Mouse (Mus musculus) kidney, adult 10 weeks (tissue): ENCODE results near the gene Yme1l1. TPM values are rescaled to one million over a fixed set of nuclear protein-coding genes. Genes with fewer than 3 reads are reported as not detected.

Source experiments
- polyA plus RNA-seq: library from polyadenylated mRNA; stranded (reverse); fragments of 350-450 nt; fragmentation: Illumina TruSeq; extraction: RNeasy Lipid Tissue Mini Kit (QIAGEN cat#74804); gene quantifications from one replicate; pipeline ENCODE4 v1.2.3, GENCODE M21; 2014; ENCODE audit warnings: low read depth, low replicate concordance

Gene Yme1l1
- polyA plus RNA-seq = 215 TPM

DNA sequence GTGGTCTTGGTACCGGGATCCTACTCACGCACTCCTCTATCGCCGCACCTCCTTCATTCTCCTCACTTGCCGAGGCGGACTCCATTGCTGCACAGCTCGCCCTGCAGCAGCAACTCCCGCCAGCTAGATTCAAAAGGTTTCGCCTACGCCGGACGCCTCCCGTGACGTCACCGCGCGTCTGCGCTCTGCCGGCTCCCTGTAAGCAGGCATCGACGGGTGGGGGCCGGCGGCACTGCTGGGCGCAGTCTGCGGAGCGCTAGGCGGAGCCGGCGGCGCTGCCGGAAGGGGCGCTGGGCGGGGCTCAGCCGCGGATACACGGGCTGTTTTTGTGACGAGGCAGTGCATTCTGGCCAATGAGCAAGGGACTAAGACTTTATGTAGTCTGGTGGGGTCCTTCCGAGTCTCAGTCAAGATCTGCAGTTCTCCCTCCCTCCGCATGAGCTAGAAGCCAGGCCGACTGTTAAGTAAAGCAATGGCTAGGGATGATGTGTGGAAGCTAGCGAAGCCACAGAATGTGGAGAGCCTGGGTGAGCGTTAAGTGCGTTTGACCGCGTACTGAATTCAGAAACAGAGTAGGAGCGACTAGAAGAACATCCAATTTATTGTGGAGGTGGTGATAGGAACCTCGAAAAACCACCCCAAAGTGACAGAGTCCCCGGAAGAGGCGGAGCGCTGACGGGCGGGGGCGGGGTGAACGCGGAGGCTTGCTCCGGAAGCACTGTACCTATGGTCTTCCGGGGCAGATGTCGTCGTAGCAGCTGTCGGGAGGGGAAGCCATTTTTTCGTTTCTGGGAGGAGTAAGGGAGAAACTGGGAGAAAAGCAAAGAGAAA lies at the start of gene Yme1l1, which contains the start of gene Mastl:
Yme1l1 (plus strand) TSS at position 593 of the 831 bp plus-strand sequence.
Mastl (minus strand) TSS at position 248 of the 831 bp plus-strand sequence.

GRCm38 (mm10) chr2:23207070-23207526 lies 50.9 kb downstream of the Yme1l1 start, which contains the start of gene 4931423N10Rik:
Gene 4931423N10Rik, plus strand, starts transcription at chr2:23207476.

Other genes starting within 250 kb of the Yme1l1 start
- gene Abi1, start 116.1 kb upstream of the Yme1l1 start, polyA plus RNA-seq = 113 TPM
- gene Acbd5, start 88.2 kb upstream of the Yme1l1 start, polyA plus RNA-seq = 238 TPM
- 3.6 TPM for gene Mastl, start 345 bp upstream of the Yme1l1 start, polyA plus RNA-seq
- not detected for gene 4931423N10Rik, start 51.1 kb downstream of the Yme1l1 start, polyA plus RNA-seq
- not detected for gene Nxph2, start 164.9 kb downstream of the Yme1l1 start, polyA plus RNA-seq